Mouse (Mus musculus) CH12.LX (cell line): ENCODE measurements around the gene Defa25. TPM values are rescaled to one million over a fixed set of nuclear protein-coding genes. Genes with fewer than 3 reads are reported as not detected.

ENCODE experiments used
- polyA plus RNA-seq: library from polyadenylated mRNA; unstranded; fragments of >175 nt; gene quantifications from 2 replicates; pipeline ENCODE4 v1.2.1, GENCODE M21; 2012; ENCODE audit warnings: low read depth; ENCODE audit not compliant: insufficient read length
- total RNA-seq, 2 experiments: library from RNA; depleted of rRNA; stranded (reverse); fragments of 300-350 nt in 1 of 2; fragments of >200 nt in 1 of 2; gene quantifications; 2 replicates each; pipeline ENCODE4 v1.2.3; 2012 to 2014

Defa25 gene
- total and polyA plus RNA-seq, 3 experiments = not detected

Other genes starting within 250 kb of the Defa25 start
- not detected in 2 replicates for gene Defb33, start 191.8 kb upstream of the Defa25 start, total RNA-seq (2012; rRNA removed)
- not detected in 2 replicates for gene Defb33, start 191.8 kb upstream of the Defa25 start, total RNA-seq (2014; rRNA removed)
- gene Defb33, start 191.8 kb upstream of the Defa25 start, polyA plus RNA-seq = not detected in 2 replicates
- gene Gm15056, start 181.8 kb upstream of the Defa25 start, total RNA-seq (2012; rRNA removed) = not detected in 2 replicates
- gene Gm15056, start 181.8 kb upstream of the Defa25 start, total RNA-seq (2014; rRNA removed) = not detected in 2 replicates
- gene Gm15056, start 181.8 kb upstream of the Defa25 start, polyA plus RNA-seq = not detected in 2 replicates
- gene Gm6040, start 162.4 kb upstream of the Defa25 start, total RNA-seq (2012; rRNA removed) = not detected in 2 replicates
- not detected in 2 replicates for gene Gm6040, start 162.4 kb upstream of the Defa25 start, total RNA-seq (2014; rRNA removed)
- not detected in 2 replicates for gene Gm6040, start 162.4 kb upstream of the Defa25 start, polyA plus RNA-seq
- gene AY761185, start 139.7 kb upstream of the Defa25 start, total RNA-seq (2012; rRNA removed) = not detected in 2 replicates
- gene AY761185, start 139.7 kb upstream of the Defa25 start, total RNA-seq (2014; rRNA removed) = not detected in 2 replicates
- gene AY761185, start 139.7 kb upstream of the Defa25 start, polyA plus RNA-seq = not detected in 2 replicates
- not detected in 2 replicates for gene Defa21, start 58.9 kb upstream of the Defa25 start, total RNA-seq (2012; rRNA removed)
- not detected in 2 replicates for gene Defa21, start 58.9 kb upstream of the Defa25 start, total RNA-seq (2014; rRNA removed)
- gene Defa21, start 58.9 kb upstream of the Defa25 start, polyA plus RNA-seq = not detected in 2 replicates
- not detected in 2 replicates for gene Defa23, start 29.4 kb upstream of the Defa25 start, total RNA-seq (2012; rRNA removed)
- gene Defa23, start 29.4 kb upstream of the Defa25 start, total RNA-seq (2014; rRNA removed) = not detected in 2 replicates
- not detected in 2 replicates for gene Defa23, start 29.4 kb upstream of the Defa25 start, polyA plus RNA-seq
- gene Defa35, start 19.4 kb upstream of the Defa25 start, total RNA-seq (2012; rRNA removed) = not detected in 2 replicates
- not detected in 2 replicates for gene Defa35, start 19.4 kb upstream of the Defa25 start, total RNA-seq (2014; rRNA removed)
- gene Defa35, start 19.4 kb upstream of the Defa25 start, polyA plus RNA-seq = not detected in 2 replicates
- gene Gm14851, start 11.6 kb downstream of the Defa25 start, total RNA-seq (2012; rRNA removed) = not detected in 2 replicates
- not detected in 2 replicates for gene Gm14851, start 11.6 kb downstream of the Defa25 start, total RNA-seq (2014; rRNA removed)
- gene Gm14851, start 11.6 kb downstream of the Defa25 start, polyA plus RNA-seq = not detected in 2 replicates
- not detected in 2 replicates for gene Defa30, start 50.2 kb downstream of the Defa25 start, total RNA-seq (2012; rRNA removed)
- not detected in 2 replicates for gene Defa30, start 50.2 kb downstream of the Defa25 start, total RNA-seq (2014; rRNA removed)
- not detected in 2 replicates for gene Defa30, start 50.2 kb downstream of the Defa25 start, polyA plus RNA-seq
- not detected in 2 replicates for gene Defa22, start 77.8 kb downstream of the Defa25 start, total RNA-seq (2012; rRNA removed)
- gene Defa22, start 77.8 kb downstream of the Defa25 start, total RNA-seq (2014; rRNA removed) = not detected in 2 replicates
- gene Defa22, start 77.8 kb downstream of the Defa25 start, polyA plus RNA-seq = not detected in 2 replicates
- not detected in 2 replicates for gene Defa31, start 107.2 kb downstream of the Defa25 start, total RNA-seq (2012; rRNA removed)
- not detected in 2 replicates for gene Defa31, start 107.2 kb downstream of the Defa25 start, total RNA-seq (2014; rRNA removed)
- gene Defa31, start 107.2 kb downstream of the Defa25 start, polyA plus RNA-seq = not detected in 2 replicates
- gene Gm15293, start 117.1 kb downstream of the Defa25 start, total RNA-seq (2012; rRNA removed) = not detected in 2 replicates
- not detected in 2 replicates for gene Gm15293, start 117.1 kb downstream of the Defa25 start, total RNA-seq (2014; rRNA removed)
- gene Gm15293, start 117.1 kb downstream of the Defa25 start, polyA plus RNA-seq = not detected in 2 replicates
- gene Gm15292, start 165.3 kb downstream of the Defa25 start, total RNA-seq (2012; rRNA removed) = not detected in 2 replicates
- not detected in 2 replicates for gene Gm15292, start 165.3 kb downstream of the Defa25 start, total RNA-seq (2014; rRNA removed)
- gene Gm15292, start 165.3 kb downstream of the Defa25 start, polyA plus RNA-seq = not detected in 2 replicates
- gene Defa27, start 231.1 kb downstream of the Defa25 start, total RNA-seq (2012; rRNA removed) = not detected in 2 replicates
- not detected in 2 replicates for gene Defa27, start 231.1 kb downstream of the Defa25 start, total RNA-seq (2014; rRNA removed)
- gene Defa27, start 231.1 kb downstream of the Defa25 start, polyA plus RNA-seq = not detected in 2 replicates
- not detected in 2 replicates for gene Defa29, start 242.6 kb downstream of the Defa25 start, total RNA-seq (2012; rRNA removed)
- not detected in 2 replicates for gene Defa29, start 242.6 kb downstream of the Defa25 start, total RNA-seq (2014; rRNA removed)
- gene Defa29, start 242.6 kb downstream of the Defa25 start, polyA plus RNA-seq = not detected in 2 replicates